Mouse (Mus musculus): ENCODE measurements around the gene Vbp1. TPM values are rescaled to one million over a fixed set of nuclear protein-coding genes. Genes with fewer than 3 reads are reported as not detected.

The Vbp1 gene
- 92.5 and 97.0 TPM in 2 replicates for polyA plus RNA-seq (2012; rRNA removed)

GRCm38 (mm10) chrX:75514179-75514972, at the start of gene Vbp1:
TSS of gene Vbp1 (plus strand) at chrX:75514299.
- peak; percentile 98 for DNase-seq (ENCODE audit: low read depth)
- no peak for TF ChIP-seq CTCF (IDR thresholded peaks at IDR 0.05; ENCODE audit: borderline replicate concordance, extremely low read depth, insufficient read depth, insufficient read length)
- TF ChIP-seq POLR2A (IDR thresholded peaks at IDR 0.05; ENCODE audit: borderline replicate concordance, extremely low read depth, insufficient read depth, insufficient read length, poor library complexity, severe bottlenecking), result peak; percentile 48; the same call in 1 of the 2 replicates

- peak; percentile 87 for DNase-seq (ENCODE audit: low read depth)
These were observed 38.9 kb upstream of the Vbp1 start for GRCm38 (mm10) chrX:75475182-75475644.

GRCm38 (mm10) chrX:75489886-75490285, 24.2 kb upstream of the Vbp1 start:
- DNase-seq (ENCODE audit: low read depth), result no peak
- TF ChIP-seq POLR2A (IDR thresholded peaks at IDR 0.05; ENCODE audit: borderline replicate concordance, extremely low read depth, insufficient read depth, insufficient read length, poor library complexity, severe bottlenecking), result no peak
- no peak for TF ChIP-seq CTCF (IDR thresholded peaks at IDR 0.05; ENCODE audit: borderline replicate concordance, extremely low read depth, insufficient read depth, insufficient read length)

DNA sequence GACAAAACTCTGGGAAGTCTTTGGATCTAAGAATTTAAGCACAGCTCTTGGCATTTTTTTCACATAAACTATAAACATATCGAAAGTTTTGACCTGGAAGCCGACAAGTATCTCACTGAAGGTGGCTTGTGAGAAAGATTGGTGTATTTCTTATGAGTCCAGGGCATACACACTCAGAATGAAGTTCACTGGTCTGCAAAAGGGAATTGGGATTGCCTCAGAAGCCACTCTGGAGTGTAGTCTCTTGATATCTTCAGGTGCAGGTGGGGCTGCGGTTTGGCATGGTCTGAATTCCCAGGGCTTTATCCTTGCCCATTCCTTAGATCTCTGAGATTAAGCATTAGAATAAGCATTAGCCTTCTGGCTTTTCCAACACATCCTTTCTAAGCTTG, 316 bp upstream of the Vbp1 start:
- no peak for DNase-seq (ENCODE audit: low read depth)
- TF ChIP-seq CTCF (IDR thresholded peaks at IDR 0.05; ENCODE audit: borderline replicate concordance, extremely low read depth, insufficient read depth, insufficient read length) (no peak), POLR2A (IDR thresholded peaks at IDR 0.05; ENCODE audit: borderline replicate concordance, extremely low read depth, insufficient read depth, insufficient read length, poor library complexity, severe bottlenecking) (no peak)

GRCm38 (mm10) chrX:75577582-75578324, 63.7 kb downstream of the Vbp1 start, which contains the start of gene Rab39b:
TSS of gene Rab39b (minus strand) at chrX:75578231.
- TF ChIP-seq POLR2A (IDR thresholded peaks at IDR 0.05; ENCODE audit: borderline replicate concordance, extremely low read depth, insufficient read depth, insufficient read length, poor library complexity, severe bottlenecking), result no peak
- TF ChIP-seq CTCF (IDR thresholded peaks at IDR 0.05; ENCODE audit: borderline replicate concordance, extremely low read depth, insufficient read depth, insufficient read length), result no peak
- DNase-seq (ENCODE audit: low read depth), result peak; percentile 88

DNA sequence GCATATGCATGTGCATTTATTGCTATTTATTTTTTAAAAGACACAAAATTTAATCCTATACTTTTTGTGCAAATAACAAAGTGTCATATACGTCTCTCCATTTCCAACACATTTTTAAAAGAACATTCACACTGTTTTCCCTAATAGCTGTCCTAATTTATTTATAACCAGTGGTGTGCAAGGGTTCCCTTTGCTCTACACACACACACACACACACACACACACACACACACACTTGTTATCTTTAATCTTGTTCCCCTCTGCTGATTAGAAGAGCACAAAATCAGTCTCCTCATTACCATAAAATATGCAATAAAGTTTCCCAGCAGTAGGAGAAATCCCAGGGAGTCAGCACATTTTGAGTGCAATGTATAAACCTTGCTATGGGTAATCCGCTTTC, 64.4 kb downstream of the Vbp1 start:
- DNase-seq (ENCODE audit: low read depth), result peak; percentile 1
- TF ChIP-seq POLR2A (IDR thresholded peaks at IDR 0.05; ENCODE audit: borderline replicate concordance, extremely low read depth, insufficient read depth, insufficient read length, poor library complexity, severe bottlenecking), result no peak
- no peak for TF ChIP-seq CTCF (IDR thresholded peaks at IDR 0.05; ENCODE audit: borderline replicate concordance, extremely low read depth, insufficient read depth, insufficient read length)

Other genes with a start within 250 kb of the Vbp1 start
- 18.5 and 21.2 TPM in 2 replicates for gene Fundc2, start 131.9 kb upstream of the Vbp1 start, polyA plus RNA-seq (2012; rRNA removed)
- 0.35 and 1.2 TPM in 2 replicates for gene F8, start 131.7 kb upstream of the Vbp1 start, polyA plus RNA-seq (2012; rRNA removed)
- 14.1 and 21.3 TPM in 2 replicates for gene Cmc4, start 97.7 kb upstream of the Vbp1 start, polyA plus RNA-seq (2012; rRNA removed)
- gene Mtcp1, start 97.7 kb upstream of the Vbp1 start, polyA plus RNA-seq (2012; rRNA removed), result 7.8 and 13.4 TPM in 2 replicates
- gene Brcc3, start 97.7 kb upstream of the Vbp1 start, polyA plus RNA-seq (2012; rRNA removed), result 19.7 and 22.6 TPM in 2 replicates
- 15.6 and 18.3 TPM in 2 replicates for gene Rab39b, start 63.9 kb downstream of the Vbp1 start, polyA plus RNA-seq (2012; rRNA removed)